Mouse (Mus musculus) heart, adult 2 months (tissue): Measurements from ENCODE around the gene Pprc1.

Experiments
- CTCF ChIP-seq: fragments of 200-600 bp; IDR thresholded peaks from 2 replicates; pipeline ENCODE4 v1.8.1; 2022; ENCODE audit warnings: antibody characterized with exemption, mild to moderate bottlenecking, moderate library complexity
- EP300 ChIP-seq: fragments of 200-500 bp; IDR thresholded peaks from 2 replicates; pipeline ENCODE4 v1.6.1; 2011; ENCODE audit warnings: low read depth, low read length, control low read depth; ENCODE audit not compliant: insufficient read depth
- POLR2A ChIP-seq: fragments of 200-500 bp; IDR thresholded peaks from 2 replicates; pipeline ENCODE4 v1.6.1; 2011; ENCODE audit warnings: mild to moderate bottlenecking, low read depth, low read length, control low read depth; ENCODE audit not compliant: insufficient read depth

GRCm38 (mm10) chr19:46016023-46016422, 28.7 kb upstream of the Pprc1 start:
- TF ChIP-seq CTCF (no peak), POLR2A (no peak), EP300 (no peak)
